Mouse (Mus musculus) ovary, postnatal 10 days (tissue): ENCODE measurements around the gene Otud7a.

Experiments
- DNase-seq: peaks from one replicate; pipeline ENCODE4 v3.0.0; 2022; ENCODE audit warnings: low spot score

Otud7a gene

GRCm38 (mm10) chr7:63697921-63698320 is 253.4 kb downstream of the Otud7a start:
- DNase-seq, result no peak

- no peak for DNase-seq
Observed at GRCm38 (mm10) chr7:63717903-63718302, 273.4 kb downstream of the Otud7a start.

GRCm38 (mm10) chr7:63719183-63719944 is 274.8 kb downstream of the Otud7a start:
- DNase-seq, result no peak

- no peak for DNase-seq
Observed at GRCm38 (mm10) chr7:63720682-63721081, 276.1 kb downstream of the Otud7a start.

- no peak for DNase-seq
Observed at GRCm38 (mm10) chr7:63725040-63725729, 280.6 kb downstream of the Otud7a start.

GRCm38 (mm10) chr7:63729605-63730004 is 285.1 kb downstream of the Otud7a start:
- DNase-seq, result no peak

GRCm38 (mm10) chr7:63730012-63730411 is 285.5 kb downstream of the Otud7a start:
- no peak for DNase-seq

GRCm38 (mm10) chr7:63737725-63738124 is 293.2 kb downstream of the Otud7a start:
- no peak for DNase-seq

- DNase-seq, result no peak
Observed at GRCm38 (mm10) chr7:63738142-63738541, 293.6 kb downstream of the Otud7a start.

GRCm38 (mm10) chr7:63743116-63743515 is 298.6 kb downstream of the Otud7a start:
- DNase-seq, result no peak

- DNase-seq, result no peak
Observed at GRCm38 (mm10) chr7:63752081-63752480, 307.5 kb downstream of the Otud7a start.

GRCm38 (mm10) chr7:63753274-63753751 is 308.8 kb downstream of the Otud7a start:
- no peak for DNase-seq

GRCm38 (mm10) chr7:63754573-63755475 is 310.3 kb downstream of the Otud7a start:
- no peak for DNase-seq

- peak; percentile 73 for DNase-seq
Observed at GRCm38 (mm10) chr7:63755476-63755948, 311.0 kb downstream of the Otud7a start.

- no peak for DNase-seq
Observed at GRCm38 (mm10) chr7:63757136-63757677, 312.7 kb downstream of the Otud7a start.

GRCm38 (mm10) chr7:63757678-63758239 is 313.2 kb downstream of the Otud7a start:
- DNase-seq, result no peak

- no peak for DNase-seq
Observed at GRCm38 (mm10) chr7:63758240-63758826, 313.8 kb downstream of the Otud7a start.

GRCm38 (mm10) chr7:63759606-63760005 is 315.1 kb downstream of the Otud7a start:
- no peak for DNase-seq

- DNase-seq, result no peak
Observed at GRCm38 (mm10) chr7:63762529-63762928, 318.0 kb downstream of the Otud7a start.

- DNase-seq, result no peak
Observed at GRCm38 (mm10) chr7:63768398-63769029, 324.0 kb downstream of the Otud7a start.

- DNase-seq, result no peak
Observed at GRCm38 (mm10) chr7:63773268-63773667, 328.7 kb downstream of the Otud7a start.
